Mouse (Mus musculus) urinary bladder, adult 2 months (tissue): ENCODE data around the gene Fam71e2. TPM values are rescaled to one million over a fixed set of nuclear protein-coding genes. Genes with fewer than 3 reads are reported as not detected.
"Not testable (repeated sequence)": the region's sequence is repeated elsewhere in the genome, so short reads cannot be mapped to it uniquely, and the experiment has no call there.

Experiments used
- DNase-seq: peaks from one replicate; pipeline ENCODE4 v3.0.0; 2022; ENCODE audit warnings: low spot score
- polyA plus RNA-seq: library from polyadenylated mRNA; depleted of rRNA; stranded (reverse); fragments of >200 nt; gene quantifications from 2 replicates; pipeline ENCODE4 v1.2.3, GENCODE M21; 2012; rRNA removed

The Fam71e2 gene
- polyA plus RNA-seq, result 0.06 and 0.08 TPM in 2 replicates

DNA sequence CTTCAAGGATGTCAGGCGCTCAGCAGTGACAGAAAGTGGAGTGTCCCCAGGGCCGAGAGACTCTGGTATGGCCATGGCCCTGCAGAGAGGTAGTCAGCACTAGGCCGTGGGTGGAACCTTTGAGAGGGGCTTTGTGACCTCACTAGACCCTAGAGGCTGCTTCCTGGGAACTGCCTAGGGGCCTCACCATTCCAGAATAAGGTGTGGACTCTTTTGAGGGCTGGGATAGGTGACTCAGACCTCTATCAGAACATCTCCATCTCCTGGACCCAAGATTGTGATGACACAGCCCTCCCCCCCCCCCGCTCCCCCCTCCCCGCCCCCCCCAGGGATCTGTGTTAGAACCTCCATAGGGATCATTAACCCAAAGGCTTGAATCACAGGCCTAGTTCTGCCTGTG is at the start of gene Fam71e2:
Gene Fam71e2, minus strand, starts transcription at position 101 of the 400 bp plus-strand sequence.
- DNase-seq, result no peak

DNA sequence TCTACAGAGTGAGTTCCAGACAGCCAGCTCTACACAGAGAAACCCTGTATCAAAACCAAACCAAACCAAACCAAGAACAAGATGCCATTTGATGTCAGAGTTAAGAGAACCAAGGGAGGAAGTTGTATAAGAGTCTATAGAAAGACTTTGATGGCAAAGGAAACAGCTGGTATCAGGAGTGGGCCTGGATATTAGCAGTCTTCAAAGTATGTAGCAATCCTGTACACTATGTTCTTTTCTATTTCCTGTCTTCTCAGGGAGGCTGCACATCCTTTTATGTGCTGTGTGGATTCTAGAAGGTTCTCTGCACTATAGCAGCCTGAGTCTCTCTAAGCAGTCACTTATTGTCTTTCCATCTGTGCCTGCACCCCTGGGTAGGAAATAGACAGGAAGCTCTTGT is 45.5 kb upstream of the Fam71e2 start:
- no peak for DNase-seq

DNA sequence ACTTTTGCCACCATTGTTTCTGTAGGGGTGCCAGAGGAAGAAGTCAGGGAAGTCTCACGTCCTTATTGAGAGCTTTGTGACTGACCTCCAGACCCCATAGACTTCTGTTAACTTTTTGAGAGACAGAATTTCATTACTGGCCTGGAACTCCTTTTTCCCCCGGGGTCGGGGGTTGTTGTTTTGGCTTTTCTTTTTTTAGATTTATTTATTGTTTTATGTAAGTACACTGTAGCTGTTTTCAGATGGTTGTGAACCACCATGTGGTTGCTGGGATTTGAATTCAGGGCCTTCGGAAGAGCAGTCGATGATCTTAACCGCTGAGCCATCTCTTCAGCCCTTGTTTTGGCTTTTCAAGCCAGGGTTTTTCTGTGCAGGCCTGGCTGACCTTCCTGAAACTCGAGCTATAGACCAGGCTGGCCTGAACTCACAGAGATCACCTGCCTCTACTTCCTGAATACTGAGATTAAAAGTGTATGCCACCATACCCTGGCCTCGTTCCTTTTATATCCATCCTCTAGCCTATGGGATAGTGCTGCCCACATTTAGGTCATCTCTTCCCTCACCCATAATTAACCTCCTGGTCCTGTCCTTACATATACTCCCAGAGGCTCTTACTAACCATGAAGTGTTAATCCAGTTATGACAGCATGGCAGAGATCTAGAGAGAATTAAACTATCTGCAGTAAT is 42.1 kb upstream of the Fam71e2 start:
- DNase-seq, result no peak

DNA sequence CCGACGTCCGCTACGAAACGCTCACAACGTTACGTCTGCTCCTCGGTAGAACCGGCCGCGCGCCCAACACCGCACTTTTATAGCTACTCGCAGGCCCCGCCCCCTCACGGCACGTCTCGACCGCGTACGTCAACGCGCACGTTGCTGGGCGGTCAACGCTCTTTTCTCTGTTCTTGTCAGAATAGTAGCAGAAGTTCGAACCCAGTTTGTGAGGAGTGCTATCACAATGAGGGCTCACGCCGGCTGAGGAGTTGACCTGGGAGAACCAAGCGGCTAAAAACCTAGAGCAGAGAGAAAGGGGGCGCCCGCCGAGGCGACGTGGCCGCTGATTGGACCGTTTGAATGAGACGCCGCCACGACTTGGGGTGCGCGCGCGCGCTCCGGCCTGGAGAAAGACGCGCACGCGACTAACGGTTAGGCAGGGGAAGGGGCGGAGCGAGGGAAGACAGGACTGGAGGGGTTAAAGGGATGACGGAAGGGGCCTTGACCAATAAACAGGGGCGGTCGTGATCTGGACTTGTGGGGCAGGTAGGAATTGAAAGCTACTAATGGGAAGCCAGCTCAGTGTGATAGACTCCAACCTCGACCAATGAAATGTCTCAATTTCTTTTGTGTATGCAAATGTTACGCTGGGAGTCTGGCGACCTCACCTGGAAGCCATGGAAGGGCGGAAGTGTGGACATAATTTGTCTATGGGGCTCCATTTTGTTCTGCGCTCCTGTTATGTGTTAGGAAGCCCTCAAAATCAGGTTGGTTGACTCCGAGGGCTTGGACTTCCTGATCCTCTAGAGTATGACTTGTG is 41.4 kb upstream of the Fam71e2 start, which contains the start of gene Ube2s:
Gene Ube2s, minus strand, starts transcription at position 288 of the 802 bp plus-strand sequence.
- DNase-seq, result peak; percentile 97

DNA sequence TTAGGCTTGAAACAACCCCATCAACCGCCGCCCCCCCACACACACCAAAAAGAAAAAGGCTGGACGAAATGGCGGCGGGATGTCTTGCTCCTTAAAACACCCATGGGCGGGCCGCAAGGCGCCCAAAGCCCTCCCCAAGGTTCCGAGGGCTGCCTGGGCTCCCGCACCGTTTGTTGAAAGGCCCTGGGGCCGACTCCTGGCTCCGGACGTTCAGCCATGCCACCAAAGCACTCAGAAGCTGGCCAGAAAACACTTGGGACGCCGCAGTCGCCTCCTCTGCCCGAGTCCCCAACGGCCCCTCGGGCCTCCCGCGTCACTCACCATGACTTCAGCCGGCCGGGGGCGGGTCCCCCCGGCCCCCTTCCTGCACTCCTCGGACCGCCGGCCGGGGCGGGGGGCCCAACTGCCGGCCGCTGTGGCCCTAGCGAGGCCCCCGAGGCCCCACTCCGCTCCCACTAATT is 40.8 kb upstream of the Fam71e2 start:
- DNase-seq, result no peak

DNA sequence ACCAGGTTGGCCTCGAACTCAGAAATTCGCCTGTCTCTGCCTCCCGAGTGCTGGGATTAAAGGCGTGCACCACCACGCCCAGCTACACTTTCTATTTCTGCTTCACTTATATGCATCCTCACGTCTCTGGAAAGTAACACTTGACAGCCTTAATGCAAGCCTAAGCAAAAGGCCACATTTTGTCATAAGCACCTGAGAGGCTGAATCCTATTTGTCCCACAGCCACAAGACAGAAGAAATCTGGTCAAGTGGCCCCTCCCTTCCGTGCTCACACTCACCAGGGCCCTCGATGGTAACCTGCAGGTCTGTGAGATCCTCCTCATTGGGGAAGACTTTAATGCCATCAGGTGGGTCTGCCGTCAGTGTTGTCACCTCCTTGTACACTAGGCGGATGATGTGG is 40.0 kb upstream of the Fam71e2 start:
- DNase-seq, result not testable (repeated sequence)

DNA sequence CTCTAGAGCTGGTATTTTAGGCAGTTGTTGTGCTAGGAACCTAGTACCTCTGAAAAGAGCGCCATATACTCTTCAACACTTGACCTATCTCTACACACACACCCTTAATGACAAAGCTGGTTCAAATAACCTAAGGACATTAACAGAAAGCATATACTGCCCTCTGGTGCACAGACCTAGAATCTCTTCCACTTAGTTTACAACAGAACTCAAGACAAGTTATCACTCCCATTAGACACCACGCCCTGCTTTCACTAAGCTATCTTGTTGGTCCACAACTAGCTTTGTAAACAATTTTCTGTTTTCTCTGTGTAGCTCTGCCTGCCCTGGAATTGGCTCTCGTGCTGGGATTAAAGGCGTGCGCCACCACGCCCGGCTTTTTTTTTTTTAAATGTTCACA is 35.6 kb upstream of the Fam71e2 start:
- DNase-seq, result no peak

DNA sequence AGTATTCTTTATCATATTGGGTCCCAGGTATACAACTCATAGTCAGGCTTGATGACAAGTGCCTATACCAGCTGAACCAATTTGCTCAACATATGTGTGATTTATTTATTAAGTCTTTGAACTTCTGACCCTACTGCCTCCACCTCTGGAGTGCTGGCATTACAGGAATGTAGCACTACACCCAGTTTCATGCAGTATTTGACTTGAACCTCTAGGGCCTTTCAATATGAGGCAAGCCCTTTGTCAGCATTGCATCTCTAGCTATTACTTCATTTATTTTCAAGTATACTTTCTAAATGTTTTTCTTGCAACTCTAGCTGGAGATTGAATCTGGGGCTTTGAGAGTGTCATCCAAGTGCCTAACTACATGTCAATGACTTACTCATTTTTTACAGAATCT is 31.1 kb upstream of the Fam71e2 start:
- DNase-seq, result no peak

DNA sequence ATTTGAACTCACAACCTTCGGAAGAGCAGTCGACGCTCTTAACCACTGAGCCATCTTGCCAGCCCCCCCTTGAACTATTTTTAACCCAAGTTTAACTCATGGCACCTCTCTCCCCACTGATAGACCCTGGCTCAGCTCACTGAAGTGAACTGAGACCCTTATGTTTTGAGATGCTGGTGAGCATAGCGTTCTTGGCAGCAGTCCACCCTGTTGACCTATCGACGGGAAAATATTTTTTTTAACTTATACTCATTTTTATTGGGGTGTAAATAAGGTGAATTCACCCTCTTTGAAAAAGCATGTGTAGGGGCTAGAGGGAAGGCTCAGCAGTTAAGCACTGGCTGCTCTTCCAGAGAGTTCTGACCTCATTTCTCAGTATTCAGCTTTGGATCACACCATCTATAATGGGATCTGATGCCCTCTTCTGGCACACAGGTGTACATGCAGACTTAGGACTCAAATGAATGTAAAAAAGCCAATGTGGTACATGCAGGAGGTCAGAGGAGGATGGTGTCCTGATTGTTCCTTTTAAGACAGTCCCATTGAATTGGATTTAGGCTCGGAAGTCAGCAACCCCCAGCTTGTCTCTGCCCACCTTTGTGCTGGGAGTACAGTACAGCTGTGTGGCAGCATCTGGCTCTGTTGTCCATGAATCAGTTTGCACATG is 24.8 kb upstream of the Fam71e2 start:
- no peak for DNase-seq

DNA sequence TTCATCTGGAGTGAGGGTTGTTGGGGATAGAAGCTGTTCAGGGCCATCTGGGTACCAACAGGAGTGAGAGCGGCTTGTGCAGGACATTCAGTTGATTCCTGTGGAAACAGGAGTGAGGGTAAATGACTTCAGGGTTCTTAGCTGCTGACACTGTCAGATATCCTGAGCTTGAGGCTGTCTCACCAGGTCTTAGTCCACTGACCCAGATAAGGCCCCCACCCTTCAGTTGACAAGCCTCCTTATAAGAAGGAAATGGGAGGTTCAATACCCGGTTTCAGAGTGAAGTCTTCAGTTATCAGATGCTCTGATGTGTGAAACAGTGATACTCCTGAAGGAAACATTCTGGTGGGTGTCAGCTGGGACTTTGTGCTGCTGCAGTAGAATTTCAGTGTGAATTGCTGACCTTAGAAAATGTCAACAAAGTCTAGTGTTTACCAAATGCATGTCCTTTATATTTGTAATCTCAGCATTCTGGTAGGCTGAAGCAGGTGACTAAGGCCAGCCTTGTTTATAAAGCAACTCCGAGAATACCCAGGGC is 23.6 kb upstream of the Fam71e2 start:
- DNase-seq, result no peak

DNA sequence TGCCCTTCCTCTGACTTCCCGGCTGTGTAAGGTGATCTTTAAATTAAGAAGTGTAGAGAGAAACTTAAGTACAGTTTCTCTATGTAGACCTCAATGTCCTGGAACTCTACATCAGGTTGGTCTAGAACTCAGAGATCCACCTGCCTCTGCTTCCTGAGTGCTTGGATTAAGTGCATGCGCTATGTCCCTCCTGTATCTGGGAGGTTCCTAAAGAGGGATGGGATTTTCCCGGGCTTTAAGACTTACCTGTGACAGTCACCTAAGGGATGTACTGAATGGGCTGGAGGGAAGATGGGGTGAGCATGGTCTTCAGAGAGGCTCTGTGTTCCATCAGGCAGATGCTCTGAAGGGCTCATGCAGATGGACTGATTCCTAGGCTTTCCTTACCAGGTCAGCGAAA is 22.6 kb upstream of the Fam71e2 start:
- DNase-seq, result no peak

DNA sequence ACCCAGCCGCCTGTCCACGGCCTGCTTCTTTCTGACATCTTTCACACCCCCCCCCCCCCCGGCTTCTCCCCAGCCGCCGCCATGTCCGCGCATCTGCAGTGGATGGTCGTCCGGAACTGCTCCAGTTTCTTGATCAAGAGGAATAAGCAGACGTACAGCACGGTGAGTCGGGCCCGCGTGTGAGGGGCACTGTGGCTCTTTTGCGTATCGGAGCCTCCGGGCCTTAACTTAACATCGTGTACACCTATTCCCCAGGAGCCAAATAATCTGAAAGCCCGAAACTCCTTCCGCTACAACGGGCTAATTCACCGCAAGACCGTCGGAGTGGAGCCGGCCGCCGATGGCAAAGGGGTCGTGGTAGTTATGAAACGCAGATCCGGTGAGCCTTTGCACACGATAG is 22.1 kb upstream of the Fam71e2 start:
- DNase-seq, result not testable (repeated sequence)

DNA sequence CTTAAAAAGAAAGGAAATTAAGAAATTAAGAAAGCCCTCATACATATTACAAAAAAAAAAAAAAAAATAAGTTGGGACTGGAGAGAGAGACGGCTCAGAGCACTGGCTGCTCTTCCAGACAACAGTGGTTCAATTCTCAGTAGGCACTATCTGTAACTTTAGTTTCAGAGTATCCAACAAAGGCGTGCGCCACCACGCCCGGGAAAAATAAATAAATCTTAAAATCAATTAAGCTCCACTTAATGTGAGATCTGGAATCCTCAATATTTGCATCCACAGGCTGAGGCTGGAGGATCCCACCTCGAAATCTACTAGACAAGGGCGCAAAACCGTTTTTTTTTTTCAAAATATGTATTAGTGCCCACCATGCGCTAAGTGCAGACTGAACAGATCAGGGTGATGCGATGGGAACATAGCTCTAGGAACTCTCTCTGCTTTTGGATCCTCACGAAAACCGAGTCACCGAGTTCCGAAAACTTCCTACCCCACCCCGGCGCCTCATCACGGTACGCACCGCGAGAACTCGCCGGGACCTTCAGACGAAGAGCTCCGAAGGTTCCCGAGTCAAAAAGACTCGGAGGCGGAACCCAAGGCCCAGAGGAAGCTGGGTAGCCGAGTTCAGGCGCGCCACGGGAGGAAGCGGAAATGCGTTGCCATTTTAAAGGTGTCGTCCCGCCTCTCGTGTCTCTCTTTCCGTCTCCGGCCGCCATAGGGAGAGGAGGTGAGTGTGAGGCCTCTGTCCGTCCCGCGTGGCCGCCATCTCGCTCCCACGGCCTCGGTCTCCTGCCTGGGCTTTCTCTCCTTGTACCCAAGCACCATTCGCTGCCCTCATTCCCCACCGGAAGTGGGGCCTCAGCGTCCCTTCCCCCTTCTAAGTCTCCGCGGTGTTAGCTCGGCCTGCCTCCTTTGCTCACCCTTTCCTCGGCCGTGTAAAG is 21.4 kb upstream of the Fam71e2 start, which contains the start of gene Rpl28:
Gene Rpl28, plus strand, starts transcription at position 597 of the 935 bp plus-strand sequence.
- peak; percentile 90 for DNase-seq

DNA sequence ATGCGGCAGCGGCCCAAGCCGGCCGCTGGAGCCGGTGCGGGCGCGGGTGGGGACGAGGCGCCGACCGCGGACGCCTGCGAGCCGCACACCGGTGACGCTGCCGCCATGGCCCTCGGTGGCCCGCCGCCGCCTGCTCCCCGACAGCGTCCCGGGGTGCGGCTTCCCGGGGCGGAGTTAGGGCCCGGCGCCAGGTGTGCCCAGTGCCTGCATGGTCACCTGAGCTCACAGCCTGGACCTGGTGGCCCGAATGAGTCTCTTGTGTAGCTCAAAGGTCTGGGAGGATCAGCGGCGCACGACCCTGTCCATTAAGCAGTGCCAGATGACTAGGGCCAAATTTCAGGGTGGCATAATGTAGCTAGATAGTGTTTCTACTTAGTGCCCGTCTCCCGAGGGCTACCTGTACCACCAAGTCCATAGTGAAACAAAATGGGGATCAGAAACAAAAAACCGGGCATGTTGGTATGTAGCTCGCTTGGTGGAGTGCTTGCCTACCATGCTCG is 18.4 kb upstream of the Fam71e2 start, which contains the start of gene Tmem238:
Gene Tmem238, minus strand, starts transcription at position 221 of the 500 bp plus-strand sequence.
- DNase-seq, result no peak

DNA sequence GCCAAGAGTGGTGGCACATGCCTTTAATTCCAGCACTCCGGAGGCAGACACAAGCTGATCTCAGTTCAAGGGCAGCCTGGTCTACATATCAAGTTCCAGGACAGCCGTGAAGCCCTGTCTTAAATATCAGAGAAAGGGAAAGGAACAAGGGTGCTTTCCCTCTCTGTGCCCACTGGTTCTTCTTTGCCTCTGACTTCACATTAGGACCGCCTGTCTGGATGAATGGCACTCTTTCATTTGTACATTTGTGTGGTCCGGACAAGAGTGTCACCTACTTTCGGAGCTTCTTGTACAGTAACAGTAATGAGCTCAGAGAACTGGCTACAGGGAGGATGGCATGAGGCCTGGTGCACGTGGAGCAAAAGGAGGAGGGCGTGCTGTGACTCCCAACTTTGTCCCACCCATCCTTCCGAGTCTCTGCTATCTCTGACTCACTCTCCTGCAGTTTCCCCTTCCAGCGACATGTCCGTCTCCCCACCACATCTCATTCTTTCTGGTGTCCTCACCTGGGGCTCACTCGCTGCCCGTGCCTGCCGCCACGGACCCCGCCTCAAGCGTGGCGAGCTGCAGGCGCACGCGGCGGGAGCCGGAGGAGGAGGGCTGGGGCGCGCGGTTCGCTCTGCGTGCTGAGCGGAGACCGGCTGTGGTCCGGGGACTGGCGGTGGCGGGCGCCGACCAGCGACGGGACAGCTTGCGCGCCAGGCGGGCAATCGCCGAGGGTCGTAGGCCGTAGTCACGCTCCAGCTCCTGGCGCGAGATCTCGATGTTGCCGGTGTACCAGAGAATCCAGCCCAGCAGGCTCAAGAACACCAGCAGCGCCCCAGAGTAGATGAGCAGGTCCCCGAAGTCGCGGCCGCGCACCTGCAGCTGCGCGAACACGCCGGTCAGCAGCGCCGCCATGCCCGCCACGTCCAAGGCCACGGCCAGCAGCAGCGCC is 17.7 kb upstream of the Fam71e2 start:
- DNase-seq, result peak; percentile 79

DNA sequence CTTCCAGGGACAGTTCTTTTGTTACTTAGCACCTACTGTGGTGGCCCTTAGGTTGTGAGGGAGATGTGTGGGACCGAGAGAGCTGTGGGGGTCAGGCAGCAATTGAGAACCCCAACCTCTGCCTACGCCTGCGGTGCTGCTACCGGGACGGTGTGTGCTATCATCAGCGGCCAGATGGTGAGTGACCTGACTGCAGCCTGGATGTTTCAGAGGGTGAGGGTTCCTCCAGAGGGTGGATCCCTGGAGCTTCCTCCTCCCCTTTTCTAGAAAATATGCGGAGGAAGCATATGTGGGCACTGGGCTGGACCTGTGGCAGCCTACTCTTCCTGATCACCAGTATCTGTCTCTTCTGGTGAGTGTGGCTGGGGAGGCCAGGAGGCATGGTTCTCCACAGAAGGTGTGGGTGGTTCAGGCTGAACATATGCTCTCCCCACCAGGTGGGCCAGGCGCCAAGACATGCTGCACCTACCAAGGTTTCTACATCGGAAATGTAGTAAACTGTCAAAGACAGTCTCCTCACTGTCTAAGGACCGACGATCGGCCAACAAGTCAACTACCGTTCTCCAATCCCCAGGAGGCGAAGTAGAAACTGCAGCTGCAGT is 12.7 kb upstream of the Fam71e2 start:
- no peak for DNase-seq

DNA sequence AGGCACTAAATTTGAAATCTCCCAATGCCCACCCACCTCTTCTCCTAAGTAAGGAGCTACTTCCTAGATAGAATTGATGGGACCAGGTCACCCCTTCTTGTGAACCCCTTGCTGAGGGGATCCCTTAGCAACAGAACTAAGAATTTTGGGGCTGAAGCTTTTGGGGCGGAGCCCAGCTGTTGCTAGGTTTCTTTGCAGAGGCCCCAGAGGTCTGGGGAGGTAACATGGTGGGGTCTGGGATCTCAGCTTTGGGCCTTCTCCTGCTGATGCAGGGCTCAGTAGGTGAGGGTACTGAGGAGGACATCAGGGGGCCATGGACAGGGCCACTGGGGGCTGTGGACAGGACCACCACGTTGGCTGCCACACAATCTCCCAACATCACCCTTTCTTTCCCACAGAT is 11.7 kb upstream of the Fam71e2 start, which contains the start of the genes Il11 and Tmem190:
Gene Il11, minus strand, starts transcription at position 101 of the 400 bp plus-strand sequence.
Gene Tmem190, plus strand, starts transcription at position 179 of the 400 bp plus-strand sequence.
- DNase-seq, result no peak

DNA sequence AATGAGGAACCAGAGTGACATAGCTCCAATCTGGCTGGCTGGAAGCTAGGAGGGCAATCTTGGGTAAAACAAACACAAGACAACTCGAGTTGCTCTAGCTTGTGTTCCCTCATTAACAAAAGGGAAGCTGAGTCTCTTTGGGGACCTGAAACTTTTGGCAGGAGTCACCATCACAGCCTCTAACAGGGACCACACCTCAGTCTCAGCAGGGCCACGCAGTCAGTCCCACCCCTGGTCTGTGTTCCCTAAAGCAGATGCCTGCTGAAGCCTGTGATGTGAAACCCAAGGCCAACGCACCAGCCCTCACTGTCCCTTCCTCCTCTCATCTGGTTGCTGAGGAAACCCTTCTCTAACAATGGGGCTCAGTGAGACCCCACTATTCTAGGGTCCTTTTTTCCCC is 11.0 kb upstream of the Fam71e2 start:
- DNase-seq, result no peak

DNA sequence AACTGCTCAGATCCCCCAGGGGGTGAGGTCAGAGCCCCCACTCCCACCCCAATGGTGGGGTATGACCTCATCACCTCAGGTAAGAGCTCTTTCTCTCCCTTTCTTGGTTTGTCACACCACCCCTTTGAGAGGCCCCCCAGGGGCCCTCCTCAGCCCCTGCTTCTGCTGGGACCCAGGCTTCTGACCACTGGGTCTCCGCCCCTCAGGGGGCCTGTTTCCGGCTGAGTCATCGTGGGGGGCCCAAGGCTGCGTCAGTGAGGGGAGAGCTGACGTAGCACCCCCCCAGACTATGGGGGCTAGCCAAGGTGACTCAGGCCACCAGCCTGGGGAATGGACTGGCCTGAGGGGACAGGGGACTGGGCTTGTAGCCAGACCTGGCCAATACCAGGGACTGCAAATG is 8.8 kb upstream of the Fam71e2 start:
- DNase-seq, result no peak
